In the genomic region with DNA sequence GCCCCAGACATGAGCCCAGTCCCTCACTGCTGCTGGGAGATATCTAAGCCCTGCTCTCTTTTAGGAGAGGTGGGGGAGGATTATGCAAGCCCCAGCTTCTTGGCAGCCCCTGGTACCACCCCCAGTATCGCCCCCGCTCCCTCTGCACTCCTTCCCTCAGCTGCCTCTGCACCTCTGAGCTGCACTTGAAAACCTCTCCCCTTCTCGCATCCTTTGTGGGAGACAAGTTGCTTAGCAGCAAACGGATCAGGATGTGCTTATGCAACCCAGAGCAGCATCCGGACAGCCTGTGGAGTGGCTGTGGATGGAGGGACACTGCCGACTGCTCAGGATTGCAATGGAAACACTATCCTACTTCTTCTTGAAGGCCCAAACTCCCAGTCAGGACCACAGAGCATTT, we compare ENCODE assay signal across 17 mouse cellular contexts. TPM values are rescaled to one million over a fixed set of nuclear protein-coding genes. Genes with fewer than 3 reads are reported as not detected.
A peak's percentile ranks its signal among the peaks of the same experiment; 100 is the strongest.
DNase-seq lines count a peak whose midpoint lies in the region; ATAC-seq and TF ChIP-seq lines count a peak whose summit lies in the region.
"Had no signal": no experiment of that assay in that cellular context is flagged by ENCODE, and none has a peak within 500 bp of the region (broad histone marks: within the 10 kb centered on the region; RNA-seq: fewer than 3 reads in every experiment).

No protein-coding gene starts in this region.

- no peak overlapping the region; the same call in 1 of the 2 replicates for H3K9ac ChIP-seq in liver, embryonic 12.5 days
- no peak overlapping the region for H3K9ac ChIP-seq in liver, embryonic 11.5 days (ENCODE audit: low read depth, low read length)
- H3K9ac ChIP-seq: embryonic facial prominence, embryonic 13.5 days; limb, embryonic 13.5 days had no signal

- WGBS in liver, embryonic 12.5 days (ENCODE audit: insufficient replicate concordance) = 85% methylated on average over 6 of the region's 6 CpGs
- WGBS in liver, embryonic 11.5 days = 90% methylated on average over 6 of the region's 6 CpGs

- ATAC-seq in liver, embryonic 12.5 days = no peak
- ATAC-seq in liver, embryonic 11.5 days (replicated peaks; ENCODE audit: low FRiP score) = no peak
- ATAC-seq: Patski had no signal

- no peak overlapping the region for H3K4me3 ChIP-seq in liver, embryonic 12.5 days
- H3K4me3 ChIP-seq in liver, embryonic 11.5 days (ENCODE audit: low read depth, low read length) = no peak overlapping the region
- H3K4me3 ChIP-seq in left cerebral cortex, adult 2 months = no peak overlapping the region
- H3K4me3 ChIP-seq: embryonic facial prominence, embryonic 13.5 days; forebrain, embryonic 10.5 days; gastrocnemius, adult 2 months; heart, adult 2 months; limb, embryonic 13.5 days had no signal

- TF ChIP-seq CTCF in left cerebral cortex, adult 2 months (IDR thresholded peaks at IDR 0.05) = no peak

- H3K9me3 ChIP-seq in liver, embryonic 12.5 days (replicated peaks) = no peaks in the 10 kb centered on the region
- no peaks in the 10 kb centered on the region for H3K9me3 ChIP-seq in liver, embryonic 11.5 days (ENCODE audit: control insufficient read depth, low read length)
- H3K9me3 ChIP-seq: embryonic facial prominence, embryonic 13.5 days; forebrain, embryonic 10.5 days; limb, embryonic 13.5 days had no signal

- H3K4me1 ChIP-seq in liver, embryonic 12.5 days = peaks cover 56% of the 10 kb centered on the region
- H3K4me1 ChIP-seq in liver, embryonic 11.5 days (replicated peaks; ENCODE audit: control insufficient read depth, insufficient read depth, low read length) = peaks cover 18% of the 10 kb centered on the region
- H3K4me1 ChIP-seq: limb, embryonic 13.5 days had no signal

- peak overlapping the region; percentile 92; the same call in 1 of the 2 replicates for H3K27ac ChIP-seq in liver, embryonic 12.5 days
- no peak overlapping the region for H3K27ac ChIP-seq in liver, embryonic 11.5 days (ENCODE audit: low read depth, low read length)
- peak overlapping the region; percentile 99 for H3K27ac ChIP-seq in left cerebral cortex, adult 2 months
- H3K27ac ChIP-seq: embryonic facial prominence, embryonic 13.5 days; forebrain, embryonic 10.5 days; gastrocnemius, adult 2 months; heart, adult 2 months; limb, embryonic 13.5 days had no signal

- intact Hi-C loops in left cerebral cortex, adult 2 months (cut with DNase I) = loop anchor here (1.0 kb wide), 1 partner anchor 81 kb away; no protein-coding TSS in a partner anchor

- H3K4me2 ChIP-seq in liver, embryonic 12.5 days = no peak overlapping the region
- H3K4me2 ChIP-seq in liver, embryonic 11.5 days = no peak overlapping the region
- H3K4me2 ChIP-seq: embryonic facial prominence, embryonic 13.5 days; limb, embryonic 13.5 days had no signal

- peaks cover 99% of the 10 kb centered on the region for H3K36me3 ChIP-seq in liver, embryonic 12.5 days
- H3K36me3 ChIP-seq in liver, embryonic 11.5 days (ENCODE audit: control insufficient read depth, insufficient read depth, low read length) = peaks cover 26% of the 10 kb centered on the region

- no peak for DNase-seq in liver, embryonic 11.5 days (ENCODE audit: low spot score)
- peak; percentile 87 to 94 for DNase-seq in layer of hippocampus, adult 18-20 months (ENCODE audit: low spot score in 2 of 2)
- peak; percentile 85 to 88 for DNase-seq in left cerebral cortex, adult 2 months (ENCODE audit: extremely low spot score in 1 of 2, low spot score in 2 of 2)
- peak; percentile 89 for DNase-seq in right cerebral cortex, postnatal 25 days
- DNase-seq in heart, adult 11 months = no peak
- DNase-seq in adipocyte (ENCODE audit: low spot score) = no peak
- no peak for DNase-seq in spleen, adult 12 weeks (ENCODE audit: low spot score)
- DNase-seq: cerebellum, postnatal 14 days; gastrocnemius, adult 2 months; heart, adult 2 months; spleen, adult 18-20 months; thymus, postnatal 36 days had no signal

- H3K27me3 ChIP-seq in liver, embryonic 12.5 days (replicated peaks) = no peaks in the 10 kb centered on the region
- no peaks in the 10 kb centered on the region for H3K27me3 ChIP-seq in liver, embryonic 11.5 days (replicated peaks; ENCODE audit: control insufficient read depth, insufficient read depth, low read length)
- H3K27me3 ChIP-seq: embryonic facial prominence, embryonic 13.5 days; limb, embryonic 13.5 days; Patski had no signal

RNA-seq across cellular contexts. Expression of gene Ddrgk1, which starts 6.9 kb away (rescaled TPM):
- 46.1 and 48.7 TPM in 2 replicates for polyA plus RNA-seq in liver, embryonic 12.5 days (2016; fragmentation: Nextera tagmentation; extraction: Ambion mirVana)
- polyA plus RNA-seq in liver, embryonic 11.5 days (2014; fragmentation: Nextera tagmentation; extraction: Ambion mirVana) = 61.2 and 62.9 TPM in 2 replicates
- 100 to 1,000 TPM in 1 of 2 experiments, 10 to 100 TPM in 1; 95.9 to 102 TPM for total RNA-seq in layer of hippocampus, adult 18-20 months (2021)
- total RNA-seq in left cerebral cortex, adult 2 months (2021) = 100 to 1,000 TPM in 1 of 2 experiments, 10 to 100 TPM in 1; 96.3 to 106 TPM

RNA-seq across cellular contexts. Expression of gene Itpa, which starts 9.9 kb away (rescaled TPM):
- polyA plus RNA-seq in liver, embryonic 12.5 days (2016; fragmentation: Nextera tagmentation; extraction: Ambion mirVana) = 69.9 and 75.2 TPM in 2 replicates
- polyA plus RNA-seq in liver, embryonic 11.5 days (2014; fragmentation: Nextera tagmentation; extraction: Ambion mirVana) = 105 and 106 TPM in 2 replicates
- total RNA-seq in layer of hippocampus, adult 18-20 months (2021) = 10 to 100 TPM; 35.9 to 36.5 TPM
- total RNA-seq in left cerebral cortex, adult 2 months (2021) = 10 to 100 TPM; 35.7 to 39.7 TPM

RNA-seq across cellular contexts. Expression of gene Lzts3, which starts 14.9 kb away (rescaled TPM):
- polyA plus RNA-seq in liver, embryonic 12.5 days (2016; fragmentation: Nextera tagmentation; extraction: Ambion mirVana) = 1.6 and 1.7 TPM in 2 replicates
- polyA plus RNA-seq in liver, embryonic 11.5 days (2014; fragmentation: Nextera tagmentation; extraction: Ambion mirVana) = 0.36 and 0.38 TPM in 2 replicates
- 100 to 1,000 TPM; 193 to 196 TPM for total RNA-seq in layer of hippocampus, adult 18-20 months (2021)
- 100 to 1,000 TPM; 202 to 214 TPM for total RNA-seq in left cerebral cortex, adult 2 months (2021)

RNA-seq across cellular contexts. Expression of gene Ubox5, which starts 27.7 kb away (rescaled TPM):
- polyA plus RNA-seq in liver, embryonic 12.5 days (2016; fragmentation: Nextera tagmentation; extraction: Ambion mirVana) = 7.8 and 8.4 TPM in 2 replicates
- polyA plus RNA-seq in liver, embryonic 11.5 days (2014; fragmentation: Nextera tagmentation; extraction: Ambion mirVana) = 14.4 and 14.8 TPM in 2 replicates
- 10 to 100 TPM in 1 of 2 experiments, 1 to 10 TPM in 1; 9.3 to 11.2 TPM for total RNA-seq in layer of hippocampus, adult 18-20 months (2021)
- 10 to 100 TPM; 10.0 to 12.5 TPM for total RNA-seq in left cerebral cortex, adult 2 months (2021)

RNA-seq across cellular contexts. Expression of gene Fastkd5, which starts 27.7 kb away (rescaled TPM):
- 16.1 and 16.9 TPM in 2 replicates for polyA plus RNA-seq in liver, embryonic 12.5 days (2016; fragmentation: Nextera tagmentation; extraction: Ambion mirVana)
- polyA plus RNA-seq in liver, embryonic 11.5 days (2014; fragmentation: Nextera tagmentation; extraction: Ambion mirVana) = 26.3 and 30.8 TPM in 2 replicates
- 10 to 100 TPM in 1 of 2 experiments, 1 to 10 TPM in 1; 9.6 to 10.4 TPM for total RNA-seq in layer of hippocampus, adult 18-20 months (2021)
- total RNA-seq in left cerebral cortex, adult 2 months (2021) = 1 to 10 TPM; 7.9 to 8.7 TPM

Comparison
In these comparisons a context has a peak if more than half of its experiments do, and no peak if none do; other contexts are left out.
1. DNase-seq: peak in layer of hippocampus, adult 18-20 months (2 of 2), left cerebral cortex, adult 2 months (2 of 2) and right cerebral cortex, postnatal 25 days (single experiment); none in liver, embryonic 11.5 days (single experiment), heart, adult 11 months (single experiment), adipocyte (single experiment) and spleen, adult 12 weeks (single experiment).